Mouse (Mus musculus): ENCODE results near the gene Cdca5.
"Not testable (repeated sequence)": the region's sequence is repeated elsewhere in the genome, so short reads cannot be mapped to it uniquely, and the experiment has no call there.

Cdca5 gene

GRCm38 (mm10) chr19:6104476-6104875 lies 19.7 kb downstream of the Cdca5 start:
- DNase-seq (ENCODE audit: low spot score in 2 of 2): no peak

- DNase-seq (ENCODE audit: low spot score in 2 of 2): no peak
These were observed 20.8 kb downstream of the Cdca5 start, which contains the start of gene Naaladl1 for GRCm38 (mm10) chr19:6105586-6105985. Gene Naaladl1, plus strand, starts transcription at chr19:6105782.

DNA sequence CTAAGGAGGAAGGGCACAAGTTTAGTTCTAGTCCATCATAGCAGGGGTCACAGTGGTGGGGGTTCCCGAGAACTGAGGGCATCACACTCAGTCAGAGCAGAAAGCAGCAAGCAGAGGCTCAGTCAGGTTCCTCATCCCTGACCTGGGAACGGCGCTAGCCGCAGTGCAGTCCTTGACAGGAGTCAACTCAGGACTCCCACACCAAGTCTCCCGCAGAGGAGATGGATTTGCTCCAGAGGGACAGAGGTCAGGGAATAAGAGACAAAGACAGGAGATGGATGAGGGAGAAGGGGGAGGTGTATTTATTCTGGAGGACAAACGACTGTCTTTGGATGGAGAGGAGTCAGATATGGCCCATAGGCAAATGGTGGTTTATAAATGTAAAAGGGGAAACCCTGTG lies 28.3 kb downstream of the Cdca5 start:
- no peak for DNase-seq (ENCODE audit: low spot score in 2 of 2)

- DNase-seq (ENCODE audit: low spot score in 2 of 2): peak in 1 of 2 experiments; percentile 15
These were observed 31.5 kb downstream of the Cdca5 start for GRCm38 (mm10) chr19:6116113-6116850.

DNA sequence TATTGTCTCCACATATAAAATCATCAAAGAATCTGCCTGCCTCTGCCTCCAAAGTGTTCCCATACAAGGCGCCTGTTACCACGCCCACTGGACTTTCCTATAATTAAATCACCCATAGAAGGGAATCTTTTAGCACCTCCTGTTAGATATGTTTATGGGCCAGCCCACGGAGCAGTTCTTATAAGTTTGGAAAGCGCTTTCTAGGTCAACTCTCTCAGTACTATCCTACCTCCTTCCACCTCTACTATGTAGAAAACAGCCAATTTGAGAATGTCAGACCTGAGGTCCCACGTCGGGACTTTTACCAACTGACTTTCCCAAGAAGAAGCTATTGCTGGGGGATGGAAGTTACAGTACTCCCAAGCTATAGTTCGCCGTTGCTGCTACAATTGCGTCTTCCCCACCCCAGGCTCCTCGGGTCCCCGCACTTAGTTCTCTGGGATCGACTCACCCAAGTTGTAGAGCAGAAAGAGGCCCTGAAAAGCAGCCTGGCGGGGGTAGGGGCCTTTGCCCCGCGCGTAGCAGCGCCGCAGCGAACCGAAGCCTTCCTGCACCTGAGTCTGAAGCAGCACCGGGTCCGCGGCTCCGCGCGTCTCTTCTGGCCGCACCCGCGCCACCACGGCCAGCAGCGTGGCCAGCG lies 32.7 kb downstream of the Cdca5 start:
- no peak for DNase-seq (ENCODE audit: low spot score in 2 of 2)

DNA sequence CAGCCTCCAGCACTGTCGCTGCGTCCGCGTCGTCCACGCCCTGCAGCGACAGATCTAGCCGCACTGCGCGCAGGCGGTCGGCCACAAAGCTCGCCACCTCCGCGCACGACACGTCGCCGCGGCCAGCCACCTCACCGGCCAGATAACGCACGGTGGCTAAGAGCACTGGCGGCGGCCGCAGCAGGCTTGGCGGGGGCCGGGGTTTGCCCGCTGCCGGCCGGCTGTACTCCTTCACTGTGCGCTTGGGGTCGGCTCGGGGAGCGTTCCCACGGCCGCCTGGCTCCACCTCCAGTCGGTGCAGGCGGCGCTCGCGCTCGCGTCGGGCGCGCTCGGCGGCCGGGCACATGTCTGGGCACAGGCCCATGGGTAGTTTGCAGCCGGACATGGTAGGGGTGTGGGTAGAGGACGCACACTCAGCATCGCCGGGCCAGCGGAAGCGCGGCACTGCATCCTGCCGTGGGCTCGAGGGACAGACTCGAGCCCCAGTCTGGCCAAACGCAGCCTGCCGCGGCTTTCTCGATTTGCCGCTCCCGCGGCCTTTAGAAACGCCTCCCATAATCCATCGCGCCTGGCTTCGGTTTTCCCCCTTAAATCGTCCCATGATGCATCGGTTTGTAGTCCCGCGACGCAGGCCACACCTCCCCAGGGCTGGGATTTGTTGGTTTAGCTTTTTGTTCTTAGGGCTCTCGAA lies 33.3 kb downstream of the Cdca5 start, which contains the start of gene Sac3d1:
TSS of gene Sac3d1 (minus strand) at position 665 of the 691 bp plus-strand sequence.
- DNase-seq (ENCODE audit: low spot score in 2 of 2): peak; percentile 91 to 93

DNA sequence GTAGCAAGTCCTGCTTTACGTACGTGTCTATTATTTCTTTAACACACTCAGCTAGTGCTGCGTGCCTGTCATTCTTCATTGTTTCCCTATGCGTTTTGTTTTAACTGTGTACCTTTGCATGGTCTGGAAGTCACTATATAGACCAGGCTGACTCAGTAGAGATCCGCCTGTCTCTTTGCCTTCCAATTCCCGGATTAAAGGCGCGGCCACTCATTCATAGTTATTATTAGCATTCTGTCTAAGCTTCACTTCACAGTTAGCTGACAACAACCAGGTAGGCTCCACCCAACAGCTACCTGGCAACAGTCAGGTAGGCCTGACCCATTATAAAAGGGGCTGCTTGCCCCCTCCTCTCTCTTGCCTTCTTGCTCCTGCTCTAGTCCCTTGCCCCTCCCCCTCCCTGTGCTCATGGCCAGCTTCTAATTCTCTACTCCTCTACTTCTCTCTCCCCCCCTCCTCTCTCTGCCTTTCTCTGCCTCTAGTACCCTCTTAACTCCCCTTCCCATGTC lies 33.9 kb downstream of the Cdca5 start:
- no peak for DNase-seq (ENCODE audit: low spot score in 2 of 2)

GRCm38 (mm10) chr19:6121761-6122160 lies 37.0 kb downstream of the Cdca5 start:
- no peak for DNase-seq (ENCODE audit: low spot score in 2 of 2)

GRCm38 (mm10) chr19:6123330-6123729 lies 38.5 kb downstream of the Cdca5 start:
- no peak for DNase-seq (ENCODE audit: low spot score in 2 of 2)

DNA sequence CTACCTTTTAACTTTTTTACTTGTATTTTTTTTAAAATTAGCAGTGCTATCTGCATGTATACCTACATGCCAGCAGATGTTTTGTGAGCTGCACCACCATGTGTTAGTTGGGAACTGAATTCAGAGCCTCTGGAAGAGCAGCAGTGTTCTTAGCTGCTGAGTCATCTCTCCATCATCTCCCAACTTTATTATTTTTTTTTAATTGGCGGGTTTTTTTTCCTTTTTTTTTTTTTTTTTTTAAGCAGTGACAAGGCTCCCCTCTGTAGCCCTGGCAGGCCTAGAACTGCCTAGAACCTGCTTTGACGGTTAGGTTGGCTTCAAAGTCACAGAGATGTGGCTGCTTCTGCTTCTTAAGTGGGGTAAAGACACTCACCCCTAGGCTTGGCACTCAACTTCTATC lies 40.1 kb downstream of the Cdca5 start:
- DNase-seq (ENCODE audit: low spot score in 2 of 2): no peak

GRCm38 (mm10) chr19:6126289-6126688 lies 41.5 kb downstream of the Cdca5 start:
- peak in 1 of 2 experiments; percentile 34 for DNase-seq (ENCODE audit: low spot score in 2 of 2)

- DNase-seq (ENCODE audit: low spot score in 2 of 2): no peak
These were observed 42.2 kb downstream of the Cdca5 start for GRCm38 (mm10) chr19:6126789-6127580.

DNA sequence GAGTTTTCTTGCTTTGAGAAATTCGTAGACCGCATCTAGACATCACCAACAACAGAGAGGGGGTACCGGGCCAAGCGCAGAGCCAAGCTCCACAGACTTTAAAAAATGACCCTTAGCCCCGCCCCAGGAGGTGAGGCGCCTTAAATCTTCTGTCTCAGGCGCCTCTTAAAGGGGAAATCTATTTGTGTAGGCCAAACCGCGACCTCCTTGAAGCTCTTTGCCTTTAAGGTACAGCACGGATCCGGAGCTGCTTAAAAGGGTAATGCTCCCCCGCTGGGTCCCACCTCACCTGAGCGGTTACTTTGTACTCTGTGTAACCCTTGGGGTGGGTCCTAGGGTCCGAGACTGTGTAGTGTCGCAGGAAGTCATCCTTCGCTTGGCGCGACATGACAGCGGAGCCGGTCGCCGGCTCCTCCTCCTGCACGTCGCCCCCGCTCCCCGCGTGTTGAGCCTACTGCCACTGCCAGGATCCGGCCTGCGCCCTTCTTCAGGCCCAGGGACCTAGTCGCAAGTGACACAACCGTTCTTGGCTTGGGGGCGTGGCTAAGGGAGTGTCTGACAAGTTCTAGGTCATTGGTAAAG lies 43.1 kb downstream of the Cdca5 start, which contains the start of gene Snx15:
TSS of gene Snx15 (minus strand) at position 545 of the 582 bp plus-strand sequence.
- DNase-seq (ENCODE audit: low spot score in 2 of 2): peak; percentile 94 to 97

- DNase-seq (ENCODE audit: low spot score in 2 of 2): not testable (repeated sequence)
These were observed 45.8 kb downstream of the Cdca5 start for GRCm38 (mm10) chr19:6130414-6131128.

- DNase-seq (ENCODE audit: low spot score in 2 of 2): no peak
These were observed 47.5 kb downstream of the Cdca5 start for GRCm38 (mm10) chr19:6132171-6132827.

DNA sequence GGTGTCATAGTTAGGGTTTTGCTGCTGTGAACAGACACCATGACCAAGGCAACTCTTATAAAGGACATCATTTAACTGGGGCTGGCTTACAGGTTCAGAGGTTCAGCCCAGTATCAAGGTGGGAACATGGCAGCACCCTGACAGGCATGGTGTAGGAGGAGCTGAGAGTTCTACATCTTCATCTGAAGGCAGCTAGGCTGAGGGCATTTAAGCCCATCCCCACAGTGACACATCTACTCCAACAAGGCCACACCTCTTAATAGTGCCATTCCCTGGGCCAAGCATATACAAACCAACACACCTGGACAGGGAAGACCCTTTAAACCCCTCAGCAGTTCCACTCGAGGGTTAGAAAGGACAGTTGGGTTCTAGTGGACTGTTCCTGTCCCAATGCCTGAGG lies 48.4 kb downstream of the Cdca5 start:
- not testable (repeated sequence) for DNase-seq (ENCODE audit: low spot score in 2 of 2)

GRCm38 (mm10) chr19:6136397-6136796 lies 51.6 kb downstream of the Cdca5 start:
- no peak for DNase-seq (ENCODE audit: low spot score in 2 of 2)

DNA sequence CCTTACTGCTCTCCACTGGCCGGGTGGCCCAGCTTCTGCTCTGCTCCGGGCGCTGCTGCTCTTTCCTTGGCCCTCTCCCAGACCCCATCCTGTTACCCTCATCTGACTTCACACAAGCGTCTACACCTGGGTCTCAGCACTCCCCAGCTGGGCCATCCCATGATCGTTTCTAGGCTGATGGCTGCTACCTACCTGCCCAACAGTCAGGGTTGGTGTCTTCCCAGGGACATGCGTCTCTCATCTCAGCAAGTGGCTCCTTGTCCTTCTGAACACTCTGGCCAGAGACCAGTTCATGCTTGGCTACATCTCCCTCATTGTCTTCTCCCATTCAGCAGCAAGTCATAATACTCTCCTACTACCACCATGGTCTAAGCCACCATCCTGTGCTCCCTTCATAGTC lies 54.9 kb downstream of the Cdca5 start:
- no peak for DNase-seq (ENCODE audit: low spot score in 2 of 2)

DNA sequence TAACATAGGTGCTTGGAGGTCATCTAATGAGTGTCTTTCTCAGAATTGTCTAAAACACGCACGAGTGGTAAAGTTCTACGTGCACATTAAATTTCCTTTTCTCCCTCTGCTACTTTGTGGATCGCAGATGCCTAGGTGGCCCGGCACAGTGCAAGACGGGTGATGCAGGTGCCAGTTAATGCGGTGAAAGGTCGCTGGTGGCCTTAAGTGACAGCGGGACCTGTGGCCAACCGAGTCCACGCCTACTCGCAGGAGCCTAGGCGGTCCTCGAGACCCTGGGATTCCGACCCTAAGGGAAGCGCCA lies 55.5 kb downstream of the Cdca5 start:
- no peak for DNase-seq (ENCODE audit: low spot score in 2 of 2)

All from right cerebral cortex, adult 2 months (tissue).